Mouse (Mus musculus) ES-E14 (cell line): ENCODE data around the gene Pigo. TPM values are rescaled to one million over a fixed set of nuclear protein-coding genes. Genes with fewer than 3 reads are reported as not detected.

Experiments
- DNase-seq: peaks from one replicate; pipeline ENCODE4 v3.0.0-alpha.2; 2013; ENCODE audit warnings: low read depth, low spot score
- H3K27ac ChIP-seq: 2 replicates; pipeline ENCODE4 v1.5.1; 2012; ENCODE audit warnings: low read depth, mild to moderate bottlenecking, low read length, moderate library complexity, mixed read lengths; ENCODE audit not compliant: poor library complexity, insufficient read depth, severe bottlenecking
- H3K36me3 ChIP-seq: 2 replicates; pipeline ENCODE4 v1.6.1; 2012; ENCODE audit warnings: mild to moderate bottlenecking, low read length, moderate library complexity, mixed read lengths; ENCODE audit not compliant: control insufficient read depth, poor library complexity, insufficient read depth, severe bottlenecking
- H3K4me1 ChIP-seq, 2 experiments: fragments of 150-350 bp in 1 of 2; sonication (generic) in 1 of 2; 2 replicates each; pipeline ENCODE4 v1.6.1; 2012; ENCODE audit warnings: low read length in 2 of 2, mild to moderate bottlenecking in 1 of 2, mixed read lengths in 1 of 2; ENCODE audit not compliant: control insufficient read depth in 2 of 2, insufficient read depth in 2 of 2, poor library complexity in 1 of 2
- H3K4me3 ChIP-seq, 2 experiments: fragments of 150-350 bp in 1 of 2; sonication (generic) in 1 of 2; 2 replicates each; pipeline ENCODE4 v1.5.1; 2012; ENCODE audit warnings: low read length in 2 of 2, low read depth in 1 of 2, mild to moderate bottlenecking in 1 of 2, mixed read lengths in 1 of 2; ENCODE audit not compliant: insufficient read depth in 1 of 2, poor library complexity in 1 of 2, severe bottlenecking in 1 of 2
- H3K9ac ChIP-seq: 2 replicates; pipeline ENCODE4 v1.6.1; 2012; ENCODE audit warnings: low read depth, mild to moderate bottlenecking, low read length, mixed read lengths; ENCODE audit not compliant: poor library complexity, insufficient read depth, severe bottlenecking
- H3K9me3 ChIP-seq: fragments of 150-350 bp; sonication (generic); 2 replicates; pipeline ENCODE4 v1.6.1; 2012; ENCODE audit warnings: low read depth, mild to moderate bottlenecking, low read length; ENCODE audit not compliant: control insufficient read depth, insufficient read depth
- CHD2 ChIP-seq: IDR thresholded peaks from 2 replicates; pipeline ENCODE4 v1.6.1; 2014; ENCODE audit warnings: mild to moderate bottlenecking, low read depth, low read length, inconsistent platforms
- HCFC1 ChIP-seq: IDR thresholded peaks from 2 replicates; pipeline ENCODE4 v1.6.1; 2012; ENCODE audit warnings: low read length, inconsistent platforms, borderline replicate concordance; ENCODE audit not compliant: insufficient read depth
- MAFK ChIP-seq: IDR thresholded peaks from 2 replicates; pipeline ENCODE4 v1.6.1; 2014; ENCODE audit warnings: mild to moderate bottlenecking, low read depth, low read length, inconsistent platforms; ENCODE audit not compliant: insufficient read depth
- ZC3H11A ChIP-seq: IDR thresholded peaks from 2 replicates; pipeline ENCODE4 v1.6.1; 2012; ENCODE audit warnings: low read depth, mild to moderate bottlenecking, inconsistent platforms, low read length, borderline replicate concordance
- ZNF384 ChIP-seq: IDR thresholded peaks from 2 replicates; pipeline ENCODE4 v1.6.1; 2012; ENCODE audit warnings: low read depth, low read length, inconsistent platforms
- in situ Hi-C, 2 experiments: fragments of 600-800 bp; cut with MboI; formaldehyde crosslinking; loops; one replicate each; pipeline ENCODE4 v1.15.1; 2025; ENCODE audit warnings: low sequenced_read_pairs in 2 of 2, inconsistent platforms in 1 of 2; ENCODE audit not compliant: unreplicated experiment in 2 of 2
- total RNA-seq: library from RNA; depleted of rRNA; stranded (reverse); fragments of 300-350 nt; gene quantifications from 2 replicates; pipeline ENCODE4 v1.2.3, GENCODE M21; 2012

The Pigo gene
- total RNA-seq, 1 experiment, result 40.9 TPM

DNA sequence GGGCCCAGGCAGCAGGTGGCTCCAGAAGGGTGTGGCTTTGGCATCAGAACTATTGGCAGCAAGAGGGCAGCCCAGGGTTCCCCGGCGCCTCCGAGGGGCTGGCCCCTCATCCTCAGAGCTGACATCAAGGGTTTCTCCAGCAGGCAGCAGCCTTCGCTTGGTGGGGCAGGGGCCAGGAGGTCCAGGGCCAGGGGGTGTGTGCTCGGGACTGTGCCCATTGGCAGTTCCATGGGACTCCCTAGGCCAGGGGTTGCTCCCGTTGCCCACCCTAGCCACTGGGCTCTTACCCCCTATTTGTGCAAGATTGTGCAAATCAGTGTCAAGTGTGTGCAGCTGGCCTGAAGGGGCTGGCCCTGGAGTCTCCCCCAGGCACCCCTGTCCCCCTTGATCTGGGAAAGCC is 10.2 kb upstream of the Pigo start:
- Histone ChIP-seq H3K36me3 (no peaks in the 10 kb centered on the region), H3K4me1 (peaks cover 0 to 3% of the 10 kb centered on the region in 2 experiments; a peak in 1 of 4 replicates), H3K9ac (no peak overlapping the region), H3K9me3 (no peaks in the 10 kb centered on the region), H3K27ac (no peak overlapping the region), H3K4me3 (no peak overlapping the region)
- TF ChIP-seq ZNF384 (no peak), MAFK (no peak), ZC3H11A (no peak)
- DNase-seq, result no peak
- in situ Hi-C loops, result no loop called here

DNA sequence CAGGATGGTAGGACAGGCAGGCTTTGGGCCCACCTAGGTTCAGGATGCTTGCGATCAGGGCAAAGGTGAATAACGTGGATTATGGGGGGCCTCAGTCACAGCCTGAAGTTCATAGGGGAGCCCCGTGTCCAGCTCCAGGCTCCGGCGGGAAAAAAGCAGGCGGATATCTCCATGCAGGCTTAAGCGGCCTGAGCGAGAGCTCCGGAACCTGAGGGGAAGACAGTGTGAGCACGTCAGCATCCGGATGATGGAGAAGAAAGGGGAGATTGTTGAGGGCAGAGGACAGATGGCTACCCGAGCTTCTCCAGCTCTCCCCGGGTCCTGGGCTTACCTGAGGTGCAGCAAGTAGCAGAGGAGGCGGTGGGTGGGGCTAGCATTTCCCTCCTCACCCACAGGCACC is 7.9 kb upstream of the Pigo start:
- Histone ChIP-seq H3K4me1 (peaks cover 0 to 3% of the 10 kb centered on the region in 2 experiments; a peak in 1 of 4 replicates), H3K27ac (no peak overlapping the region), H3K36me3 (peaks cover 11% of the 10 kb centered on the region), H3K4me3 (no peak overlapping the region), H3K9me3 (no peaks in the 10 kb centered on the region), H3K9ac (no peak overlapping the region; the same call in 1 of the 2 replicates)
- in situ Hi-C loops, result no loop called here
- no peak for TF ChIP-seq CHD2
- TF ChIP-seq HCFC1, result no peak
- TF ChIP-seq ZNF384, result no peak
- no peak for TF ChIP-seq ZC3H11A
- no peak for TF ChIP-seq MAFK
- DNase-seq, result no peak

DNA sequence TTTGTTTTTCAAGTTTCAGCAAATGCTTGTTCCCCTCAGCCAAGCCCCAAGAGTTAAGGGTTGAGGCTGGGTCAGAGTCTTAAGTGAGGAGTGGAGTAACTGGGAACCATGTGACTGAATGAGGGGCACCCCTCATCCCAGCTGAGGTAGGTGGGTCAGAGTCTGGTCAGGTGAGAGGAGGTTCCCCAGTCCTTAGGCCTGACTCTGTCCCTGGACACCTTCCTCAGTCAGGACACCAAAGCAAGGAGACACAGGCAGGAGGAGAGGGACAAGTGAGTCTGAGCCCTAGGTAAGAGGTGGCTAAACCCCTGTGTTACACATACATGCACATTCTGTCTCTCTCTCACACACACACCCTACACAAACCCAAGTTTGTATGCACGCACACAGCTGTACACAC is 6.9 kb upstream of the Pigo start:
- H3K9ac ChIP-seq, result no peak overlapping the region
- no peak overlapping the region for H3K27ac ChIP-seq
- in situ Hi-C loops, result no loop called here
- peaks cover 14% of the 10 kb centered on the region for H3K36me3 ChIP-seq
- no peak overlapping the region for H3K4me3 ChIP-seq
- H3K9me3 ChIP-seq, result no peaks in the 10 kb centered on the region
- H3K4me1 ChIP-seq, result peaks cover 0 to 3% of the 10 kb centered on the region in 2 experiments; a peak in 1 of 4 replicates
- DNase-seq, result no peak
- TF ChIP-seq MAFK, result no peak
- TF ChIP-seq CHD2, result no peak
- TF ChIP-seq ZNF384, result no peak
- no peak for TF ChIP-seq HCFC1
- TF ChIP-seq ZC3H11A, result no peak

DNA sequence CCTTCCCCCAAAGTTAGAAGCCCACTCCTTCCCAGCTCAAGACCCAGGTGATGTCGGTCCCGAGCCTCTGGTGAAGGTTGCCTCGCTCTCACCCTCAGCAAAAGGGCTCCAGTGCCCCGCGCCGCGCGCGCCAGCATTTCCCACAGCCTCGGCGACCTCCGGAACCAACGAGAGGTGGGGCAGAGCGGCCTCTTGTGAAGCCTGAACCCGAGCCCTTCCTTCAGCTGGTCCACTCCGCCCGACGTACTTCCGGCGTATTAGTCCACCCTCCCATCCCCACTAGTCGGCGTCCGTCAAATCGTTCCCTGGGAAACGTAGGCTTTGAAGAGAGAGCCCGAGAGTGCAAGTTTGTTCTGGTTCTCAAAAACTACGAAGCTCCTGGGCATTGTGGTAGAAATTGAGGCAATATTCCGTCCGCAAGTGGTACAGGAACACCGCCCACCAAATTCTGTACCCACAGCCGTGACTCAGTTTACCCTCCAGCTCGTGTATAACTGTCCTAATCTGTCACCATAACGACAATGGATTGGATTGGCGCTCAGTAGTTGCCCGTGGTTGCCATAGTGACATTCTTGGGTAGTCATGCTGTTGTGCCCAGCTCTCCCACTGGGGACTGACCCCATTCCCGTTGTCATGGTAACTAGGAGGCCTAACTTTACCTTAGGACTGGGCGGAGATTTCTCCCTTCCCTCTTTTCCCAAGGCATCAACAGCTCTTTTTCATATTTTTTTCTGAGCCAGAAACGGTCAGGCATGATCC is 5.8 kb upstream of the Pigo start, which contains the start of gene Stoml2:
Gene Stoml2, minus strand, starts transcription at position 474 of the 759 bp plus-strand sequence.
- TF ChIP-seq HCFC1, result peak; percentile 87; the same call in 1 of the 2 replicates
- TF ChIP-seq MAFK, result no peak
- TF ChIP-seq ZC3H11A, result no peak
- 0 out of 2 replicates have a peak, but pooled peaks have one; percentile 22 for TF ChIP-seq ZNF384
- no peak for TF ChIP-seq CHD2
- in situ Hi-C loops, result no loop called here
- DNase-seq, result peak; percentile 89
- peaks cover 0 to 3% of the 10 kb centered on the region in 2 experiments; a peak in 1 of 4 replicates for H3K4me1 ChIP-seq
- H3K9me3 ChIP-seq, result no peaks in the 10 kb centered on the region
- peaks cover 14% of the 10 kb centered on the region for H3K36me3 ChIP-seq
- H3K27ac ChIP-seq, result peak within 1 kb of the TSS; percentile 68
- peak within 1 kb of the TSS; percentile 94 for H3K9ac ChIP-seq
- peak within 1 kb of the TSS; percentile 85 for H3K4me3 ChIP-seq

DNA sequence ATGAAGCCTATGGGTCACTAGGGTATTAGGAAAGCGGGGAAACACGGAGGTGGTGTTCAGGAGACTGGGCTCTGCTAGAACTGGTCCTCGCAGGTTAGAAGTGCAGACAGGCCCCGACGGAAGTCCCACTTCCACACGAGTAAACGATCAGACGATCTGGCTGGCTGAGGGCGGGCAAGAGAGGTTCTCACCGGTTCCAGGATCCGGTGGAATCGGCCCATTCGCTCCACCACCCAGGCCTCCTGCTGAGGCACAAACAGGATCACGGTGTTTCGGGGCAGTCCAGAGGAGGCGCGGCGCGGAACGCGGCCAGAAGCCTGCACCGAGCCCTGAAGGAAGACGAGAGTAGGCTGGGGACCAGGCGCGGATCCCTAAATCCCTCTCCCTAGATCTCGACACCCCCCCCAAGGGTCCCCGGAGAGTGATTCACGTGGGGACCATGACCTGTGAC is 5.2 kb upstream of the Pigo start:
- Histone ChIP-seq H3K4me1 (peaks cover 0 to 3% of the 10 kb centered on the region in 2 experiments; a peak in 1 of 4 replicates), H3K36me3 (peaks cover 14% of the 10 kb centered on the region), H3K27ac (peak overlapping the region; percentile 68), H3K4me3 (peak overlapping the region; percentile 85), H3K9me3 (no peaks in the 10 kb centered on the region), H3K9ac (peak overlapping the region; percentile 94)
- no peak for DNase-seq
- in situ Hi-C loops, result no loop called here
- TF ChIP-seq HCFC1, result no peak
- TF ChIP-seq ZC3H11A, result no peak
- TF ChIP-seq CHD2, result no peak
- no peak for TF ChIP-seq MAFK
- no peak for TF ChIP-seq ZNF384
